Mouse (Mus musculus) liver, embryonic 11.5 days (tissue): ENCODE results near the gene Mbnl1. TPM values are rescaled to one million over a fixed set of nuclear protein-coding genes. Genes with fewer than 3 reads are reported as not detected.

Source experiments
- ATAC-seq: fragments of 200-750 bp; cut with Nextera tagmentation; replicated peaks from 2 replicates; pipeline ENCODE4 v1.8.0; 2017; ENCODE audit warnings: moderate number of reproducible peaks, mild to moderate bottlenecking, moderate TSS enrichment, moderate library complexity; ENCODE audit not compliant: low FRiP score
- DNase-seq: peaks from one replicate; pipeline ENCODE4 v3.0.0-alpha.2; 2017; ENCODE audit warnings: low spot score
- H3K27ac ChIP-seq: fragments of 300-500 bp; sonication (generic); 2 replicates; pipeline ENCODE4 v1.5.1; 2014; ENCODE audit warnings: mild to moderate bottlenecking, low read depth, low read length, control low read depth
- H3K27me3 ChIP-seq: fragments of 300-500 bp; sonication (generic); replicated peaks from 2 replicates; pipeline ENCODE4 v1.6.1; 2014; ENCODE audit warnings: low read length, mixed read lengths; ENCODE audit not compliant: control insufficient read depth, insufficient read depth
- H3K36me3 ChIP-seq: fragments of 300-500 bp; sonication (generic); 2 replicates; pipeline ENCODE4 v1.6.1; 2014; ENCODE audit warnings: mild to moderate bottlenecking, low read length, moderate library complexity, mixed read lengths; ENCODE audit not compliant: control insufficient read depth, insufficient read depth
- H3K4me1 ChIP-seq: fragments of 300-500 bp; sonication (generic); replicated peaks from 2 replicates; pipeline ENCODE4 v1.6.1; 2014; ENCODE audit warnings: low read length, mixed read lengths; ENCODE audit not compliant: control insufficient read depth, insufficient read depth
- H3K4me2 ChIP-seq: fragments of 300-500 bp; sonication (generic); 2 replicates; pipeline ENCODE4 v1.6.1; 2014; ENCODE audit warnings: mild to moderate bottlenecking, control low read depth, moderate library complexity
- H3K4me3 ChIP-seq: fragments of 300-500 bp; sonication (generic); 2 replicates; pipeline ENCODE4 v1.5.1; 2014; ENCODE audit warnings: low read depth, low read length, control low read depth
- H3K9ac ChIP-seq: fragments of 300-500 bp; sonication (generic); 2 replicates; pipeline ENCODE4 v1.6.1; 2014; ENCODE audit warnings: low read depth, low read length, control low read depth
- H3K9me3 ChIP-seq: fragments of 300-500 bp; sonication (generic); 2 replicates; pipeline ENCODE4 v1.6.1; 2016; ENCODE audit warnings: low read length, inconsistent platforms, mixed read lengths; ENCODE audit not compliant: control insufficient read depth
- WGBS: fragments of 180-500 bp; shearing (Covaris S2); extraction: QIAGEN DNeasy Blood & Tissue Kit; methylation state at CpG from one replicate; pipeline ENCODE4 v1.1.7; 2014; 5-methylcytosine and 5-hydroxymethylcytosine counted together
- polyA plus RNA-seq: library from polyadenylated mRNA; unstranded; fragments of >200 nt; fragmentation: Nextera tagmentation; extraction: Ambion mirVana; gene quantifications from 2 replicates; pipeline ENCODE4 v1.2.1, GENCODE M21; 2014

The Mbnl1 gene
- polyA plus RNA-seq, 1 experiment from 2014 or later, result 242 TPM

- DNase-seq (no peak), ATAC-seq (no peak)
- Histone ChIP-seq H3K9me3 (no peaks in the 10 kb centered on the region), H3K27ac (peak overlapping the region; percentile 99), H3K4me3 (peak overlapping the region; percentile 97; the same call in 1 of the 2 replicates), H3K36me3 (no peaks in the 10 kb centered on the region), H3K9ac (peak overlapping the region; percentile 99; the same call in 1 of the 2 replicates), H3K27me3 (no peaks in the 10 kb centered on the region), H3K4me1 (peaks cover 18% of the 10 kb centered on the region), H3K4me2 (peak overlapping the region; percentile 82)
- WGBS, result 62% methylated on average over 3 of the region's 3 CpGs
Measured at GRCm38 (mm10) chr3:60498646-60499045, 26.0 kb downstream of the Mbnl1 start.

DNA sequence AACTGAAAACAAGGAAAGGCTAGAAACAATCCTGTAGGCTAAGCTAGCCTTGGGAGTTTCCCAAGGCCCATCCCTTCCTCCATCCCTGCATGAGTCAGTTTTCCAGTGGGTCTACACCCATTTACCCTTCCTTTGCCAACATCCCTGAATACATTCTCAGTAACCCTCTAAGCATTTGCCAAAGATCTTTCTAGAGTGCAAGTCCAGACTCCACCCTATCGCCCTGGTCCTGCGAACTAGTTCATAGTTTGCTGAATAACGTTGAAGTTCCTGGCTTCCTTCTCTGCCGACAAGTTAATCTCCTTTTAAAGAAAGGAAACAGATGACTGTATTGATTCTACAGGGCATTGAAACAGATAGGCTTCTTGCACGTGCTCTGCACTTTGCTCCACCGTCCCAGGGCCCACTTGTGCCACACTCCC is 26.5 kb downstream of the Mbnl1 start:
- ATAC-seq (0 out of 2 replicates have a peak, but pooled peaks have one; percentile 17), DNase-seq (no peak)
- Histone ChIP-seq H3K36me3 (no peaks in the 10 kb centered on the region), H3K9me3 (no peaks in the 10 kb centered on the region), H3K27me3 (no peaks in the 10 kb centered on the region), H3K4me2 (peak overlapping the region; percentile 82), H3K9ac (peak overlapping the region; percentile 99), H3K27ac (peak overlapping the region; percentile 99), H3K4me3 (peak overlapping the region; percentile 97; the same call in 1 of the 2 replicates), H3K4me1 (peaks cover 18% of the 10 kb centered on the region)
- WGBS, result 20% methylated on average over 6 of the region's 6 CpGs

DNA sequence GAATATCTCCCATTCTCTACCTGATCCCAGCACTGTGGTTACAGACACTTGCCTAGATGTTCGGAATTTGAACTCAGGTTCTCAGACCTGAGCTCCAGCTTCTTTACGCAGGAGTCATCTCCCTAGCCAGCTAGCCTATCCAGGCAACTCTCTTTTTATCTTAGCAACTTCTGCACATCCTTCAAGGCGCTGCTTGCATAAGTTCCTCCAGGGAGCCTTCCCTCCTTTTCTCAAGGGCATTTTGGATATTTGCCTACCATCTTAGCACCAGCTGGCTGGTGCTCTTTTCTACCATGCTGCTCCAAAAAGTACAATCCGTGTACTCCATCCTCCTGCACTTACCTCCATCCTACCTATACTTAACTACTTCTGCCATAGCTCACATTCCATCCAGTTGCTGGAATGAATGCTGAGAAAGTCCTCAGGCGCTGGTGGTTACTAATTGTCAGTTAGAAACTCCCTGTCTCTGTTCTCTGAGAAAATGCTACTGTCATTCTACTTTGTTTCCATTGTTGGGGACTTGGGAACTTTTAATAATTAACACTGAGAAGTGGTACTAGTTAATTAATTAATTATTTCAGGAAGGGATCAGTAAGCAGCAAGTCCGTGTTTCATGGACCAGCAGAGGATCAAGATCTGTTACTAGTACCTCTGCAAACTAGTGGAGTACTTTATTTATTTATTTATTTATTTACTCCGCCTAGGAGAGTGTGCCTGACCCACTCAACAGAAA is 27.3 kb downstream of the Mbnl1 start:
- no peak for ATAC-seq

DNA sequence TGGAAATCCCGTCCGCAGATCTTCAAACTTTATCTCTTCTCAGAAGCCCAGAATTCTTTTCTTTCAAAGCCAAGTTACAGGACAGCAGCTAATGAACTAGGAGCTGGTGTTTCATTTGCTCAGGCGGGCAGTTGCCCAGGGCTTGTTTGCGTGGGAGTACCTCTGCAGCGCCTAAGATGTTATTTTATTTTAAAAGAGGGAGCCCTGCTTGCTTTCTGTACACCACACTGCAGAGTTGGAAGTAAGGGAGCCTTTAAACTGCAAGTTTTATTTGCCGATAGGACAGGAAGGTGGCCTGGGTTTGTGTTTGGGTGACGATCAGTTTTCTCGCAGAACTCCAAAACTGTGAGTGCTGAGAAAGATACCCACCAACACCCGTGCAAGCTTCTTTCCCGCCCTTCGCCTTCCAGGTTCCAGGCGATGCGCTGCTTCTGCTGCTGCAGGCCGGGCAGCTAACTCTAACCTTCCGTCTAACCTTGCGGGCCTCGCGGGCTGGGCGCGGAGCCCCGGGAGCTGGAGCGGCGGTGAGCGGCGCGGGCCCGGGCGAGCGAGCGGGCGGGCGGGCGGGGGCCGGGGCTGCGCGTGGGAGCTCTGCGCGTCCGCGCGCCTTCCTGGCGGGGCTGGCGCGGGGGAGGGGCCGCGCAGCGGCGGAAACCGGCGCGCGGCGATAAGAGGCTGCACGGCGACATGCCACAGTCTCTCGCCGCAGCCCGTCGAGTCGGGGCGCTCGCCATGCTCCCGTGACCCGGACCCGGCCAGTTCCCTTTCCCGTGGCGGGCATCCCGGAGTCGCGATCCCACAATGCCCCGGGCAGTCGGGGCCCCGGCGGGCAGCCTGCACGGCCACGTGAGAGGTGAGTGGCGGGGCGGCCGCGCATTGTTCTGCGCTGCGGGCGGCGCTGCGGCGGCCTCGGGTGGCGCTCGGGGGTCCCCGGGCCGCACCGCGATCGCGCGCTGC is 28.2 kb downstream of the Mbnl1 start:
- ATAC-seq, result peak; percentile 85
- H3K27me3 ChIP-seq, result no peaks in the 10 kb centered on the region
- DNase-seq, result peak; percentile 81
- H3K36me3 ChIP-seq, result no peaks in the 10 kb centered on the region
- WGBS, result under 1% methylated on average over 86 of the region's 96 CpGs
- peak overlapping the region; percentile 99 for H3K9ac ChIP-seq
- H3K27ac ChIP-seq, result peak overlapping the region; percentile 99
- peak overlapping the region; percentile 82 for H3K4me2 ChIP-seq
- no peaks in the 10 kb centered on the region for H3K9me3 ChIP-seq
- peak overlapping the region; percentile 97 for H3K4me3 ChIP-seq
- H3K4me1 ChIP-seq, result peaks cover 27% of the 10 kb centered on the region

More for the DNA sequence above, 27.3 kb downstream of the Mbnl1 start:
- Histone ChIP-seq H3K27me3 (no peaks in the 10 kb centered on the region), H3K27ac (peak overlapping the region; percentile 99), H3K9me3 (no peaks in the 10 kb centered on the region), H3K4me2 (peak overlapping the region; percentile 82), H3K4me3 (peak overlapping the region; percentile 97), H3K4me1 (peaks cover 25% of the 10 kb centered on the region), H3K9ac (peak overlapping the region; percentile 99), H3K36me3 (no peaks in the 10 kb centered on the region)
- WGBS, result 33% methylated on average over 7 of the region's 7 CpGs
- no peak for DNase-seq

DNA sequence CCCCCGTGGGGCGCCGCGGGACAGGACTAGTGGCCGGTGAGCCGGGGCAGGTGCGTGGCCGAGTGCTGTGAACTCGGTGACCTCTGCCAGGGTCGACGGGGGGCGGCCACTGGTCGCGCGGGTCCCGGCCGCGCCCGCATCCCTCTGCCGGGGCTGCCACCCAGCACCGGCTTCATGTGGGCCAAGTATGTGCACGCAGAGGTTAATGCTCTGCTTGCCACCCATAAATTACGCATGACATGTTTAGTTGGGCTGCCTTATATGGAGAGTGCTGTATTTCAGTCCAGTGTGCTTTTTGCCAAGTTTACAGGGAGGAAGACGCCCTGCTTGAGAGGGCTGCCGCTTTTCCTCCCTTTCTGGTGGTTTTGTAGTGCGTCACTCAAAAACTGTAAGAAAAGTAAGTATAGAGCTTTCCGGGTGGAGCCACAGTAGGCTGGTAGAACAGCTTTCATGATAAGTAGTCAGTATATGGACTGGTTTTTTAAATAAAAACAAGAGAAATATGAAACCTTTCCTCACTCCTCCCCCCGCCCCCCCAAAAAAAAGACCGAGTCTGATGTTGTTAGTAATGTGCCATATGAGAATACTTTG is 29.0 kb downstream of the Mbnl1 start:
- WGBS, result under 1% methylated on average over 28 of the region's 29 CpGs
- H3K4me2 ChIP-seq, result peak overlapping the region; percentile 82
- peak overlapping the region; percentile 99 for H3K9ac ChIP-seq
- peak overlapping the region; percentile 97 for H3K4me3 ChIP-seq
- H3K9me3 ChIP-seq, result no peaks in the 10 kb centered on the region
- peak; percentile 42 for ATAC-seq
- DNase-seq, result no peak
- H3K4me1 ChIP-seq, result peaks cover 27% of the 10 kb centered on the region
- no peaks in the 10 kb centered on the region for H3K36me3 ChIP-seq
- peak overlapping the region; percentile 99 for H3K27ac ChIP-seq
- H3K27me3 ChIP-seq, result no peaks in the 10 kb centered on the region

GRCm38 (mm10) chr3:60502155-60502987 is 29.7 kb downstream of the Mbnl1 start:
- WGBS, result 21% methylated on average over 7 of the region's 7 CpGs
- DNase-seq, result no peak
- ATAC-seq, result no peak
- Histone ChIP-seq H3K36me3 (no peaks in the 10 kb centered on the region), H3K9ac (peak overlapping the region; percentile 99), H3K27ac (peak overlapping the region; percentile 99), H3K9me3 (no peaks in the 10 kb centered on the region), H3K4me1 (peaks cover 30% of the 10 kb centered on the region), H3K27me3 (no peaks in the 10 kb centered on the region), H3K4me2 (peak overlapping the region; percentile 82), H3K4me3 (peak overlapping the region; percentile 97)

- no peak for DNase-seq
- H3K4me3 ChIP-seq, result peak overlapping the region; percentile 97
- 34% methylated on average over 7 of the region's 7 CpGs for WGBS
- H3K27me3 ChIP-seq, result no peaks in the 10 kb centered on the region
- H3K9ac ChIP-seq, result peak overlapping the region; percentile 99
- H3K9me3 ChIP-seq, result no peaks in the 10 kb centered on the region
- H3K27ac ChIP-seq, result peak overlapping the region; percentile 50
- no peak for ATAC-seq
- peak overlapping the region; percentile 82 for H3K4me2 ChIP-seq
- peaks cover 33% of the 10 kb centered on the region for H3K4me1 ChIP-seq
- no peaks in the 10 kb centered on the region for H3K36me3 ChIP-seq
Measured at GRCm38 (mm10) chr3:60503196-60503595, 30.6 kb downstream of the Mbnl1 start.
